Comparison of ENCODE assay signal across 12 mouse cellular contexts in the genomic region with DNA sequence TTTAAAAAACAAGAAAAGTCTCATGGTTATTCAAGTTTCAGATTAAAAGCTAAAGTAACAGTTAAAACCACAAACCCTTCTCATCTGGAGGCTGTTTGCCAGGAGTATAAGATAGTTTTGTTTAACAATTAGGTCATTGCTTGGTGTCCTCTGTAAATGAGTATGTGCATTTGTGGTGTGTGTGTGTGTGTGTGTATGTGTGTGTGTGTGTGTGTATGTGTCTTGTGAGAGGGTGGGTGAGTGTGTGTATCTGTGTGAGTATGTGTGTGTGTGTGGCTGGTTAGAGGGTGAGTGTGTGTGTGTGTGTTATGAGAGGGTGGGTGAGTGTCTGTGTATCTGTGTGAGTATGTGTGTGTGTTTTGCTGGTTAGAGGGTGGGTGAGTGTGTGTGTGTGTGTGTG.
"Had no signal": no experiment of that assay in that cellular context is flagged by ENCODE, and none has a peak within 500 bp of the region (broad histone marks: within the 10 kb centered on the region; RNA-seq: fewer than 3 reads in every experiment).

No protein-coding gene starts in this region.

- H3K27ac ChIP-seq: intestine, embryonic 15.5 days; left cerebral cortex, adult 2 months; liver, embryonic 13.5 days; midbrain, embryonic 13.5 days had no signal

- H3K27me3 ChIP-seq: intestine, embryonic 15.5 days; liver, embryonic 13.5 days; midbrain, embryonic 13.5 days had no signal

- H3K4me1 ChIP-seq: intestine, embryonic 15.5 days; liver, embryonic 13.5 days; midbrain, embryonic 13.5 days had no signal

- DNase-seq: kidney, adult 8-10 months; kidney, postnatal 14 days; liver; liver, embryonic 13.5 days; liver, postnatal 0 days; lung, postnatal 36 days; right cerebral cortex, adult 18-20 months; right cerebral cortex, postnatal 25 days; thymus, postnatal 4 days had no signal

- ATAC-seq: intestine, embryonic 15.5 days; liver, postnatal 0 days; midbrain, embryonic 13.5 days had no signal

- H3K4me2 ChIP-seq: intestine, embryonic 15.5 days; liver, embryonic 13.5 days; midbrain, embryonic 13.5 days had no signal

- H3K4me3 ChIP-seq: intestine, embryonic 15.5 days; left cerebral cortex, adult 2 months; liver, embryonic 13.5 days; midbrain, embryonic 13.5 days had no signal

- H3K9ac ChIP-seq: intestine, embryonic 15.5 days; liver, embryonic 13.5 days; liver, postnatal 0 days; midbrain, embryonic 13.5 days had no signal

- H3K36me3 ChIP-seq: intestine, embryonic 15.5 days; liver, embryonic 13.5 days; midbrain, embryonic 13.5 days had no signal

- H3K9me3 ChIP-seq: intestine, embryonic 15.5 days; liver, embryonic 13.5 days; midbrain, embryonic 13.5 days had no signal
